7 mouse cellular contexts compared by ENCODE assay signal in the genomic region with DNA sequence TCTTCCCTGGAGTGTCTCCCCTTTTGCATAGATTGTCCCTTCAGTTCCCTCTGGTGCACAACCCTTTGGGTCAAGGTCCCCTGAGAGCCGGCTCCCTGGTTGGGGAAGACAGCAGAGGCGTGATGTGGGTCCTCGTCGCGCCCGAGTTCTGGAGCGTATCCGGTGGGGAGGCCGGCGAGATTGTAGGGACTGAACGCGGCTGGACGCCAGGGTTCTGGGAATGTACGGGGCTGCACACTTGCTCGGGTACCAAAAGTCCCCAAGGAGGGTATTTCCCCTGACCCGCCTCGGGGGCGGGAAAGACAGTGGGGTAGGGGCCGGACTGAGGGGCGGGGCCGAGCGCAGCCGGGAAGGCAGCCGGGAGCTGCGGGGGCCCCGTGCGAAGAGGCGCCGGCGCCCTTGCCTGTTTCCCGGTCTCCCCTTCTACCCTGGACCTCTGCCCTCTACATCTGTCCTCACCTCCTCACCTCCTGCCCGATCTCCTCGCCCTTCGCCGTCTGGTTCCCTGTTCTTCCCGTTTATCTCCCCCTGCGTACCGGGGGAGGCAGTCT. TPM values are rescaled to one million over a fixed set of nuclear protein-coding genes. Genes with fewer than 3 reads are reported as not detected.
DNase-seq lines count a peak whose midpoint lies in the region; ATAC-seq and TF ChIP-seq lines count a peak whose summit lies in the region.

No protein-coding gene starts in this region.

- no peak for TF ChIP-seq CTCF in stomach, postnatal 0 days (IDR thresholded peaks at IDR 0.05; ENCODE audit: low read depth)

- under 1% methylated on average over 37 of the region's 38 CpGs for WGBS in heart, embryonic 14.5 days
- WGBS in limb, embryonic 10.5 days: under 1% methylated on average over 29 of the region's 38 CpGs
- 1% methylated on average over 36 of the region's 38 CpGs for WGBS in midbrain, embryonic 12.5 days
- WGBS in stomach, postnatal 0 days: under 1% methylated on average over 38 of the region's 38 CpGs

- H3K9ac ChIP-seq in heart, embryonic 14.5 days (ENCODE audit: low read length): peak overlapping the region; percentile 88
- H3K9ac ChIP-seq in midbrain, embryonic 12.5 days (replicated peaks): peak overlapping the region; percentile 92
- H3K9ac ChIP-seq in stomach, postnatal 0 days (ENCODE audit: low read length): peak overlapping the region; percentile 77

- peak overlapping the region; percentile 92 for H3K4me2 ChIP-seq in heart, embryonic 14.5 days (ENCODE audit: low read length)
- H3K4me2 ChIP-seq in midbrain, embryonic 12.5 days (replicated peaks): peak overlapping the region; percentile 100
- H3K4me2 ChIP-seq in stomach, postnatal 0 days (replicated peaks; ENCODE audit: low read depth): peak overlapping the region; percentile 85

- peaks cover 11% of the 10 kb centered on the region; the same call in 1 of the 2 replicates for H3K36me3 ChIP-seq in heart, embryonic 14.5 days (ENCODE audit: control insufficient read depth, insufficient read depth, low read length)
- peaks cover 42% of the 10 kb centered on the region for H3K36me3 ChIP-seq in limb, embryonic 10.5 days
- peaks cover 20% of the 10 kb centered on the region for H3K36me3 ChIP-seq in midbrain, embryonic 12.5 days
- no peaks in the 10 kb centered on the region for H3K36me3 ChIP-seq in stomach, postnatal 0 days (ENCODE audit: control insufficient read depth, insufficient read depth, low read length)

- TF ChIP-seq EP300 in stomach, postnatal 0 days (optimal IDR thresholded peaks at IDR 0.05): no peak

- H3K4me3 ChIP-seq in heart, embryonic 14.5 days (ENCODE audit: control insufficient read depth in 1 of 2, insufficient read depth in 1 of 2, low read depth in 1 of 2, low read length in 2 of 2): peak overlapping the region; percentile 52 to 78
- peak overlapping the region; percentile 73 for H3K4me3 ChIP-seq in limb, embryonic 10.5 days
- peak overlapping the region; percentile 60 for H3K4me3 ChIP-seq in midbrain, embryonic 12.5 days
- peak overlapping the region; percentile 60 for H3K4me3 ChIP-seq in stomach, postnatal 0 days (ENCODE audit: low read depth, low read length)

- peak; percentile 68 for DNase-seq in urinary bladder, postnatal 14 days (ENCODE audit: low spot score)
- no peak for DNase-seq in urinary bladder, postnatal 10 days (ENCODE audit: low spot score)
- peak; percentile 83 for DNase-seq in embryo, embryonic 11 days
- peak; percentile 79 for DNase-seq in limb, embryonic 10.5 days (ENCODE audit: low spot score)
- peak; percentile 53 for DNase-seq in stomach, postnatal 0 days (ENCODE audit: low spot score)

- peak; percentile 61 for ATAC-seq in heart, embryonic 14.5 days (ENCODE audit: insufficient number of reproducible peaks, insufficient read depth, low FRiP score, low read depth)
- ATAC-seq in midbrain, embryonic 12.5 days (ENCODE audit: low FRiP score, low read depth): peak; percentile 42
- ATAC-seq in stomach, postnatal 0 days (ENCODE audit: low FRiP score, low TSS enrichment): peak; percentile 35; the same call in 1 of the 2 replicates

- peaks cover 21 to 49% of the 10 kb centered on the region in 2 experiments for H3K4me1 ChIP-seq in heart, embryonic 14.5 days (ENCODE audit: control insufficient read depth in 2 of 2, insufficient read depth in 2 of 2, low read length in 2 of 2)
- peaks cover 71% of the 10 kb centered on the region for H3K4me1 ChIP-seq in limb, embryonic 10.5 days
- peaks cover 53% of the 10 kb centered on the region for H3K4me1 ChIP-seq in midbrain, embryonic 12.5 days
- peaks cover 3% of the 10 kb centered on the region; the same call in 1 of the 2 replicates for H3K4me1 ChIP-seq in stomach, postnatal 0 days (replicated peaks; ENCODE audit: control insufficient read depth, insufficient read depth)

- peaks cover 2% of the 10 kb centered on the region; the same call in 1 of the 2 replicates for H3K9me3 ChIP-seq in heart, embryonic 14.5 days (ENCODE audit: control insufficient read depth, low read length)
- no peaks in the 10 kb centered on the region for H3K9me3 ChIP-seq in limb, embryonic 10.5 days (replicated peaks)
- 0 out of 2 replicates have a peak, but pooled peaks cover 4% of the 10 kb centered on the region for H3K9me3 ChIP-seq in midbrain, embryonic 12.5 days
- H3K9me3 ChIP-seq in stomach, postnatal 0 days (ENCODE audit: control insufficient read depth, low read length): no peaks in the 10 kb centered on the region

- peak overlapping the region; percentile 94 to 97 for H3K27ac ChIP-seq in heart, embryonic 14.5 days (replicated peaks in 1 of 2; ENCODE audit: control insufficient read depth in 1 of 2, insufficient read depth in 1 of 2, low read depth in 2 of 2, low read length in 2 of 2)
- peak overlapping the region; percentile 97 for H3K27ac ChIP-seq in limb, embryonic 10.5 days
- peak overlapping the region; percentile 99 for H3K27ac ChIP-seq in midbrain, embryonic 12.5 days (replicated peaks)
- H3K27ac ChIP-seq in stomach, postnatal 0 days (replicated peaks): peak overlapping the region; percentile 94

- no peaks in the 10 kb centered on the region for H3K27me3 ChIP-seq in heart, embryonic 14.5 days (ENCODE audit: control insufficient read depth, insufficient read depth, low read length)
- H3K27me3 ChIP-seq in limb, embryonic 10.5 days (ENCODE audit: low read depth, poor library complexity, severe bottlenecking): no peaks in the 10 kb centered on the region
- H3K27me3 ChIP-seq in midbrain, embryonic 12.5 days: no peaks in the 10 kb centered on the region
- no peaks in the 10 kb centered on the region for H3K27me3 ChIP-seq in stomach, postnatal 0 days (ENCODE audit: control insufficient read depth, insufficient read depth, low read length)

RNA-seq across cellular contexts. Expression of gene Ppp1r18, which starts 1.0 kb away (rescaled TPM):
- polyA plus RNA-seq in heart, embryonic 14.5 days (2014; fragmentation: Nextera tagmentation; extraction: Ambion mirVana): 17.3 and 19.4 TPM in 2 replicates
- polyA plus RNA-seq in limb, embryonic 10.5 days (2016; fragmentation: Nextera tagmentation; extraction: Ambion mirVana): 21.4 and 22.1 TPM in 2 replicates
- polyA plus RNA-seq in midbrain, embryonic 12.5 days (2016; fragmentation: Nextera tagmentation; extraction: Ambion mirVana): 27.7 and 27.9 TPM in 2 replicates
- 15.3 and 16.6 TPM in 2 replicates for polyA plus RNA-seq in stomach, postnatal 0 days (2015; fragmentation: Nextera tagmentation; extraction: Ambion mirVana)

RNA-seq across cellular contexts. Expression of gene Nrm, which starts 5.2 kb away (rescaled TPM):
- polyA plus RNA-seq in heart, embryonic 14.5 days (2014; fragmentation: Nextera tagmentation; extraction: Ambion mirVana): 44.0 and 44.9 TPM in 2 replicates
- polyA plus RNA-seq in limb, embryonic 10.5 days (2016; fragmentation: Nextera tagmentation; extraction: Ambion mirVana): 61.7 and 67.1 TPM in 2 replicates
- 48.5 and 48.6 TPM in 2 replicates for polyA plus RNA-seq in midbrain, embryonic 12.5 days (2016; fragmentation: Nextera tagmentation; extraction: Ambion mirVana)
- polyA plus RNA-seq in stomach, postnatal 0 days (2015; fragmentation: Nextera tagmentation; extraction: Ambion mirVana): 27.3 and 27.4 TPM in 2 replicates

RNA-seq across cellular contexts. Expression of gene Dhx16, which starts 13.3 kb away (rescaled TPM):
- 18.6 and 22.0 TPM in 2 replicates for polyA plus RNA-seq in heart, embryonic 14.5 days (2014; fragmentation: Nextera tagmentation; extraction: Ambion mirVana)
- 58.4 and 62.4 TPM in 2 replicates for polyA plus RNA-seq in limb, embryonic 10.5 days (2016; fragmentation: Nextera tagmentation; extraction: Ambion mirVana)
- polyA plus RNA-seq in midbrain, embryonic 12.5 days (2016; fragmentation: Nextera tagmentation; extraction: Ambion mirVana): 47.8 and 48.2 TPM in 2 replicates
- polyA plus RNA-seq in stomach, postnatal 0 days (2015; fragmentation: Nextera tagmentation; extraction: Ambion mirVana): 14.2 and 19.3 TPM in 2 replicates

RNA-seq across cellular contexts. Expression of gene Mdc1, which starts 25.0 kb away (rescaled TPM):
- 15.3 and 16.1 TPM in 2 replicates for polyA plus RNA-seq in heart, embryonic 14.5 days (2014; fragmentation: Nextera tagmentation; extraction: Ambion mirVana)
- 23.2 and 27.3 TPM in 2 replicates for polyA plus RNA-seq in limb, embryonic 10.5 days (2016; fragmentation: Nextera tagmentation; extraction: Ambion mirVana)
- polyA plus RNA-seq in midbrain, embryonic 12.5 days (2016; fragmentation: Nextera tagmentation; extraction: Ambion mirVana): 19.1 and 20.3 TPM in 2 replicates
- polyA plus RNA-seq in stomach, postnatal 0 days (2015; fragmentation: Nextera tagmentation; extraction: Ambion mirVana): 2.1 and 2.2 TPM in 2 replicates

RNA-seq across cellular contexts. Expression of gene Tubb5, which starts 28.2 kb away (rescaled TPM):
- polyA plus RNA-seq in heart, embryonic 14.5 days (2014; fragmentation: Nextera tagmentation; extraction: Ambion mirVana): 673 and 698 TPM in 2 replicates
- polyA plus RNA-seq in limb, embryonic 10.5 days (2016; fragmentation: Nextera tagmentation; extraction: Ambion mirVana): 1,509 and 1,575 TPM in 2 replicates
- 1,535 and 1,561 TPM in 2 replicates for polyA plus RNA-seq in midbrain, embryonic 12.5 days (2016; fragmentation: Nextera tagmentation; extraction: Ambion mirVana)
- polyA plus RNA-seq in stomach, postnatal 0 days (2015; fragmentation: Nextera tagmentation; extraction: Ambion mirVana): 251 and 296 TPM in 2 replicates
